Mouse (Mus musculus) heart, postnatal 0 days (tissue): ENCODE data around the gene Arid1b. TPM values are rescaled to one million over a fixed set of nuclear protein-coding genes. Genes with fewer than 3 reads are reported as not detected.

Experiments
- ATAC-seq: fragments of 200-750 bp; cut with Nextera tagmentation; 2 replicates; pipeline ENCODE4 v1.8.0; 2017; ENCODE audit warnings: low read depth, moderate number of reproducible peaks, moderate library complexity; ENCODE audit not compliant: insufficient read depth
- DNase-seq: peaks from one replicate; pipeline ENCODE4 v3.0.0-alpha.2; 2016; ENCODE audit warnings: low spot score
- H3K27ac ChIP-seq: fragments of 300-500 bp; sonication (generic); 2 replicates; pipeline ENCODE4 v1.5.1; 2014; ENCODE audit warnings: low read depth, mild to moderate bottlenecking
- H3K27me3 ChIP-seq: fragments of 300-500 bp; sonication (generic); 2 replicates; pipeline ENCODE4 v1.6.1; 2014; ENCODE audit warnings: low read length, mixed read lengths; ENCODE audit not compliant: control insufficient read depth, insufficient read depth
- H3K36me3 ChIP-seq: fragments of 300-500 bp; sonication (generic); replicated peaks from 2 replicates; pipeline ENCODE4 v1.6.1; 2014; ENCODE audit warnings: low read length, mixed read lengths; ENCODE audit not compliant: control insufficient read depth, insufficient read depth
- H3K4me1 ChIP-seq: fragments of 300-500 bp; sonication (generic); 2 replicates; pipeline ENCODE4 v1.6.1; 2014; ENCODE audit warnings: antibody characterized with exemption; ENCODE audit not compliant: control insufficient read depth, insufficient read depth
- H3K4me2 ChIP-seq: fragments of 300-500 bp; sonication (generic); 2 replicates; pipeline ENCODE4 v1.6.1; 2014; ENCODE audit warnings: low read depth, mild to moderate bottlenecking, low read length, moderate library complexity
- H3K4me3 ChIP-seq: fragments of 300-500 bp; sonication (generic); 2 replicates; pipeline ENCODE4 v1.5.1; 2014; ENCODE audit warnings: low read depth, low read length
- H3K9ac ChIP-seq: fragments of 300-500 bp; sonication (generic); replicated peaks from 2 replicates; pipeline ENCODE4 v1.6.1; 2014; ENCODE audit warnings: low read depth, low read length, mixed read lengths
- H3K9me3 ChIP-seq: fragments of 300-500 bp; sonication (generic); replicated peaks from 2 replicates; pipeline ENCODE4 v1.6.1; 2016; ENCODE audit warnings: low read length; ENCODE audit not compliant: control insufficient read depth
- CTCF ChIP-seq: IDR thresholded peaks from 2 replicates; pipeline ENCODE4 v1.5.1; 2016; ENCODE audit warnings: antibody characterized with exemption, control low read depth, low read depth
- EP300 ChIP-seq: IDR thresholded peaks from 2 replicates; pipeline ENCODE4 v1.6.1; 2016; ENCODE audit warnings: antibody characterized with exemption, low read depth
- WGBS: fragments of 180-500 bp; shearing (Covaris S2); extraction: QIAGEN DNeasy Blood & Tissue Kit; methylation state at CpG from one replicate; pipeline ENCODE4 v1.1.7; 2014; 5-methylcytosine and 5-hydroxymethylcytosine counted together
- polyA plus RNA-seq: library from polyadenylated mRNA; unstranded; fragments of >200 nt; fragmentation: Nextera tagmentation; extraction: Ambion mirVana; gene quantifications from 2 replicates; pipeline ENCODE4 v1.2.1, GENCODE M21; 2015
- total RNA-seq: library from RNA; depleted of rRNA; stranded (reverse); fragments of >200 nt; gene quantifications from 2 replicates; pipeline ENCODE4 v1.2.3, GENCODE M21; 2014; ENCODE audit warnings: low replicate concordance; rRNA removed

Arid1b gene
- total RNA-seq (26.8 and 27.3 TPM in 2 replicates), polyA plus RNA-seq (4.1 and 4.4 TPM in 2 replicates)

- H3K4me3 ChIP-seq: peak within 1 kb of the TSS; percentile 88
- H3K4me2 ChIP-seq: peak within 1 kb of the TSS; percentile 88
- peak within 1 kb of the TSS; percentile 99 for H3K9ac ChIP-seq
- ATAC-seq: peak; percentile 74
- peak within 1 kb of the TSS; percentile 98 for H3K27ac ChIP-seq
- 0 out of 2 replicates have a peak, but pooled peaks cover 11% of the 10 kb centered on the region for H3K4me1 ChIP-seq
- WGBS: under 1% methylated on average over 54 of the region's 58 CpGs
- TF ChIP-seq EP300 (no peak), CTCF (no peak)
- H3K9me3 ChIP-seq: no peaks in the 10 kb centered on the region
- no peaks in the 10 kb centered on the region for H3K36me3 ChIP-seq
- DNase-seq: peak; percentile 81
- H3K27me3 ChIP-seq: no peaks in the 10 kb centered on the region
Observed at GRCm38 (mm10) chr17:4993840-4994503, at the start of gene Arid1b. Arid1b (plus strand) TSS chr17:4994332.

- Histone ChIP-seq H3K9me3 (no peaks in the 10 kb centered on the region), H3K4me3 (no peak overlapping the region), H3K27me3 (no peaks in the 10 kb centered on the region), H3K36me3 (no peaks in the 10 kb centered on the region), H3K4me2 (no peak overlapping the region), H3K27ac (no peak overlapping the region), H3K4me1 (peaks cover 9% of the 10 kb centered on the region), H3K9ac (no peak overlapping the region)
- TF ChIP-seq CTCF: no peak
- TF ChIP-seq EP300: no peak
- no peak for DNase-seq
- 86% methylated on average over 6 of the region's 6 CpGs for WGBS
- ATAC-seq: no peak
Observed at GRCm38 (mm10) chr17:4945311-4945751, 48.8 kb upstream of the Arid1b start.

GRCm38 (mm10) chr17:4945871-4946331 is 48.2 kb upstream of the Arid1b start:
- ATAC-seq: peak; percentile 85
- Histone ChIP-seq H3K9me3 (no peaks in the 10 kb centered on the region), H3K9ac (no peak overlapping the region; the same call in 1 of the 2 replicates), H3K4me3 (peak overlapping the region; percentile 18), H3K4me2 (peak overlapping the region; percentile 55), H3K36me3 (no peaks in the 10 kb centered on the region), H3K27me3 (no peaks in the 10 kb centered on the region), H3K4me1 (peaks cover 9% of the 10 kb centered on the region), H3K27ac (peak overlapping the region; percentile 30)
- 17% methylated on average over 11 of the region's 11 CpGs for WGBS
- peak; percentile 52 for DNase-seq
- no peak for TF ChIP-seq EP300
- TF ChIP-seq CTCF: peak; percentile 6; the same call in 1 of the 2 replicates

GRCm38 (mm10) chr17:4946421-4946974 is 47.6 kb upstream of the Arid1b start:
- no peaks in the 10 kb centered on the region for H3K36me3 ChIP-seq
- H3K4me2 ChIP-seq: peak overlapping the region; percentile 55
- no peak for DNase-seq
- peaks cover 9% of the 10 kb centered on the region for H3K4me1 ChIP-seq
- no peak overlapping the region for H3K27ac ChIP-seq
- peak; percentile 59 for ATAC-seq
- no peaks in the 10 kb centered on the region for H3K27me3 ChIP-seq
- WGBS: 26% methylated on average over 12 of the region's 12 CpGs
- TF ChIP-seq CTCF: no peak
- no peak for TF ChIP-seq EP300
- peak overlapping the region; percentile 24 for H3K4me3 ChIP-seq
- H3K9ac ChIP-seq: no peak overlapping the region
- H3K9me3 ChIP-seq: no peaks in the 10 kb centered on the region

- H3K27me3 ChIP-seq: no peaks in the 10 kb centered on the region
- no peak for ATAC-seq
- H3K9me3 ChIP-seq: no peaks in the 10 kb centered on the region
- no peak overlapping the region for H3K4me2 ChIP-seq
- TF ChIP-seq EP300: no peak
- TF ChIP-seq CTCF: no peak
- no peak overlapping the region for H3K27ac ChIP-seq
- H3K36me3 ChIP-seq: no peaks in the 10 kb centered on the region
- no peak for DNase-seq
- 56% methylated on average over 3 of the region's 3 CpGs for WGBS
- H3K4me3 ChIP-seq: no peak overlapping the region
- peaks cover 9% of the 10 kb centered on the region for H3K4me1 ChIP-seq
- no peak overlapping the region for H3K9ac ChIP-seq
Observed at GRCm38 (mm10) chr17:4947013-4947412, 47.1 kb upstream of the Arid1b start.
